Mouse (Mus musculus): ENCODE measurements at regions not wholly inside any gene's neighbourhood (a gene's known extent, or its start where the extent isn't known, plus 50 kb on each side); places are given as distances from the start of the nearest gene placed in this dataset.

DNA sequence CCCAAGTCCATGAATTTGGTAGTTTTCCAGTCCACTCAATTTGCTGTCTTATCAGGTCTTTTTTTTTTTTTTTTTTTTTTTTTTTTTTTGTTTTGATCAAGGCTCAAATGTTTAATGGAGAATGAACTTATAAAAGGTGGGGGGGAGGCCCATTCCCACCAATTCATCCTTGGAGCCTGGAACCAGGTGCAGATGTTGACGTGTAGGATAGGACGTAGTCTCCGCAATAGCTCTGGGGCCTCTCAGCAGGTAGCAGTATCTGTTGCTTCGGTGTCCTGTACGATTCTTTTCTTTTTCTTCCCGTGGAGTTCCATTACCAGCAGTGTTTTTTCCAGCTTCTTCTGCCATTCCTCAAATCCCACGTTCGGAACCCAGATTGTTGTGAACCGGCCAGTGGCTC, 1296.3 kb upstream of the Ppp6c start:
- no peak for DNase-seq (ENCODE audit: low spot score in 2 of 2)

DNA sequence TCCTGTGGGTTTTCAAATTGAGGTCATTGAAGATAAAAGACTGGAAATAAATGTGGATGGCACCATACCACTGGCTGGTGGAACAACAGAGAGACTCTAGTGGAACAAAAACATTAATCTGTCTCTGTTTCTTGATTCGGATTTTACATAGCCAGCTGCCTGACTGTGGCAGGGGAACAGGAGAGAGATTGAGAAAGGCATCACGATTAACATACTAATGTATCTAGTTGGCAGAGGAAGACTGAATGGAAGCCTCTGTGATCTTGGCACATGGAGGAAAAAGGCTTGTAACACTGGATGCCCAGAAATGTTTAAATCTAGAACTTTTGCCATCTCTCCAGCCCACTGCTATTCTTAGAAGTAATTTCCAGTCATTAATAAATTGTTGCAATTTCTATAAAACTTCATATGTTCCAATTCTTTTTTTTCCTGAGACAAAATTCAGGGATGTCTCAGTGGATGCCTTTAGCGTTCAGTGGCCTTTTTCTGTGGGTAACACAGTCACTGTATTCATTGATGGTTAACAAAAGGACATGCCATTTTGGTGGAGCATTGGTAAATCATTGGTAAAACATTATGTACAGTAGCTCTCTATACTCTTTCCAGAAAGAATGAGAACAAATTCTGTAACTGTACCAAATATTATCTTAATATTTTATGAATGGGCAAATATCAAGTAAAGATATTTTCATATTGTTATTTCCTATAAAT, 1284.5 kb upstream of the Ppp6c start:
- DNase-seq (ENCODE audit: low spot score in 2 of 2), result peak in 1 of 2 experiments; percentile 4

DNA sequence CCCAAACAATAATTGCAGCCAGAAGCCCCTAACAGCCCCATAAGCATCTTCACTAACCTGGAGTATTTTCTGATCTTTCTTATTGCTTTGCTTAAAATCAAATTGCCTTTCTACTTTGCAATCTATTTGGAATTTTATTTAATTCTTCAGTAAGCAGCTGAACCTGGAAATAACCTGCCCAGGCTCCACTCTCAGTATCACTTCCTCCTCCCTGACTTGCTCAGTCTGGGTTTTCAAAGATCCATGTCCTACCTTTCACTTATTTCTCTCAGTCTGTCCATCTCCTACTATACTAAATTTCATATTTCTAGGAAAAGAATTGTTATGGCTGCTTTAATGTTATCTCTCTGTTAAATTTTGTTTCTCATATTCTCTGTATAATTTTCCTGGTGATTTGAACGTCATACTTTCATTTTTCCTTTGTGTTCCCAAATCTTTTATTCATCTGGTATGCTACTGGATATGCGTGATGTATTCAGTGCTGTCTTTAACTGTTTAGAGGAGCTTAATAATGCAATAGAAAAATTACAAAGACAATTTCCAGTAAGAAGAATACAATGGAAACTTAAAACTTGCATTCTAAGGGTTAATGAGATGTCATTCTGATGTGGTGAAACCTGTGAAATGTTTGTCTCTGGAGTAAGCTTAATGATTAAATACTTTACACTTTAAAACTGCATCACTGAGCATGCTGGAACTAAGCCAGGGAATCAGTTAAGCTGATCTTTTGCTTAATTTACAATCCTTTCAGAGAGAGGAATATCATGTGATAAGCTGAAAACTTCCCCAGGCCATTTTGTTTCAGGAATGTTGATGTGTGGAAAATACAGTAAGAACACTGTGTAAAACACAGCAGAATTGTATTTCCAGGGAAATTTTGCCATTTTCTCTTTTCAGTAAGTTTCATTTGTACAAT, 1252.8 kb upstream of the Ppp6c start:
- DNase-seq (ENCODE audit: low spot score in 2 of 2), result no peak

DNA sequence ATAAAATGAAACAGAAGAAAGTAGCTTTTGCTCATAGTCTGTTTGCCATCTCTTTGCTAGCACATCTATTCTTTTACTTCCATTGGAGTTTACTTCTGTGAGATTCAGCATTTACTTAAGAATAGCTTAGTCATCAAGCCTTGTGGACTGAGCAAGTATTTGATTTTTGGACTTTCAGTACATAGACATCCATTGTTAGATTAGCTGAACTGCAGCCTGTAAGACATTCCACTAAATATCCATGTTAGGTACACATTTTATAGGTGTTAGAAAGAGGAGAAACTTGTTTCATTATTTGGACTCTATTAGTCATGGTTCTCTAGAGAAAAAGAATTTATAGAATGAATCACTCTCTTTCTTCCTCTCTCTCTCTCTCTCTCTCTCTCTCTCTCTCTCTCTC, 1251.2 kb upstream of the Ppp6c start:
- no peak for DNase-seq (ENCODE audit: low spot score in 2 of 2)

DNA sequence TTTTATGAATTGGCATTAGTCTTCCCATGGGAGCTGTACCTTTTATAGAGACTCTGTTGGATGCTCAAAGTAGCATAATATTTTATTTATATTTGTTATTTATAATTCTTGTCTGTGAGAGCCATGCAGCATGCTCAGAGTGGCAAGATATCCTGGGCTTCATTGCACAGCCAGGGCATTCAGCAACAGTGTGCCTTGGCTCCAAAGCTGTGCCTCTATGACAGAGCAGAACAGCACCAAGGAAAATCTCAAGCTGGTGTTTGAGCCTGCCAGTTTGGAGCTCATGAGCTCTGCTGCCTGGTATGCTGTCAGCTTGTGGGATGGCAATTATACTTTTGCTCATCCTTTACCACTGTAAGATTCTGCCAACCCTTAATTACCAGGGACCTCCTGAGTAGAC, 1230.1 kb upstream of the Ppp6c start:
- DNase-seq (ENCODE audit: low spot score in 2 of 2), result no peak

DNA sequence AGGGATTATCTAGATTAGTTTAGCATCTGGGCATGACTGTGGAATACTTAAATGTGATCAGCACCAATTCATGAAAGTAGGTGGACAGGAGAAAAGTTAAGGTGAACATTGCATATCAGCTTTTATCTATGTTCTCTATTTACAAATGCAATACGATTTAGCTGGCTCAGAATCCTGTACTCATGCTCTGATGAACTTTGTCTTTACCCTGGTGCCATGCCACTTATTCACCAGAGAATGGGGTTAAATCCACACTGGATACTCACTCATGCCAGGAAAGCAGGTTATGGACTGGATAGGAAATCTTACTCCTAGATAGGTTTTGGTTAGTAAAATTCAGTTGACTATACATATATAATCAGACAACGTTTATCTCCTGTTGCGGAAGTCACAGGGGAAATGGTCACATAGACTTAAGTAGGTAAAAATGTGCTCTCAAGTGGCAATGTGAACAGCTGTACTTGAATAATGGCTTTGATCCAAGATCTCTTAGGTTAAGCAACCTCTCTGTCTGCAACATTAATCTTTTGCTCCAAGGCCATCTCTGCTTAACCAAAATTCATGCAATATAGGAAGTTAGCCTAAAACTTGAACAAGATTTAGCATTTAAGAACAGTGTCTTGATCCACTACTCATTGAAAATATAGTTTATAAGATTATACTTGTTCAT, 1206.7 kb upstream of the Ppp6c start:
- DNase-seq (ENCODE audit: low spot score in 2 of 2), result no peak

DNA sequence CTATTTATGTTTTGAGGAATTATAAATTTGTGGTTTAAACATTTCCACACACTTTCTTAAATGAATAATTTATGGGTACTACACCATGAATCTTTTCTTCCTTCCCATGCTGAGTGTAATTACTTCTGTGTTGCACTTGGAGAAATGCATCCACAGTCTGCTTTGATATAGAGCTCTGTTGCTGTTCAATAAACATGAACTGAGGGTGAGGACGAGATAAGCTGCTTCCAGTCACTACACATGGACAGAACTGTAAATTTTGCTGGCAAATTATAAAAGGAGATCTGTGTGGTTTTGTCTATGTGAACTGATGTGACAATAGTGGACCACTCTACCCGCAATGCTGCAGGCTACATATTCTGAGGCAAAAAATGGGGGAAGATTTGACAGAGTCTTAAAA, 1205.1 kb upstream of the Ppp6c start:
- DNase-seq (ENCODE audit: low spot score in 2 of 2), result no peak

DNA sequence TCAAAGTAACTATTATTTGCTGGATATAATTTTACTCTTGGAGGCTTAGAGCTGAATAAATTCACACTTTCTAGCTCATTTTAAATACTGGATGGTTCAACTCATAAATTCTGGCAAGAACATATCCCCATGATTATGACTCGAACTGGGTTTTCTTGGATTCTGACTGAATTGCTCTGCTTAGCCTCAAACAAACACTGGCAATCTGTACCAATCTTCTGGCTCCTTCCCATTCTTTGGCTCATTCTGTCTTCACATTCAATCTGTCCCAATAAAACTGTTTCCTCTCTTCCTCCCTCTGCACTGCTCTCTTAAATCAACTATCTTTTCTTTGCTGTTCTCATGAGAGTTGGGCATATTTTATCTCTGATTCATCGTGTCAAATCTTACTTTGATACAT, 1176.2 kb upstream of the Ppp6c start:
- peak in 1 of 2 experiments; percentile 1 for DNase-seq (ENCODE audit: low spot score in 2 of 2)

Measured in frontal cortex, postnatal 36 days (tissue).